Mouse (Mus musculus) hindbrain, embryonic 15.5 days (tissue): ENCODE data around the gene Tcap. TPM values are rescaled to one million over a fixed set of nuclear protein-coding genes. Genes with fewer than 3 reads are reported as not detected.

Source experiments
- ATAC-seq: fragments of 200-750 bp; cut with Nextera tagmentation; 2 replicates; pipeline ENCODE4 v1.8.0; 2017; ENCODE audit warnings: low read depth, moderate number of reproducible peaks, moderate TSS enrichment; ENCODE audit not compliant: low FRiP score
- H3K27ac ChIP-seq: fragments of 300-500 bp; sonication (generic); replicated peaks from 2 replicates; pipeline ENCODE4 v1.5.1; 2015; ENCODE audit warnings: mild to moderate bottlenecking, inconsistent platforms
- H3K27me3 ChIP-seq: fragments of 300-500 bp; sonication (generic); 2 replicates; pipeline ENCODE4 v1.6.1; 2015; ENCODE audit warnings: control low read depth, inconsistent platforms
- H3K36me3 ChIP-seq: fragments of 300-500 bp; sonication (generic); 2 replicates; pipeline ENCODE4 v1.6.1; 2015; ENCODE audit warnings: control low read depth, inconsistent platforms
- H3K4me1 ChIP-seq: fragments of 300-500 bp; sonication (generic); replicated peaks from 2 replicates; pipeline ENCODE4 v1.6.1; 2015; ENCODE audit warnings: control low read depth, inconsistent platforms
- H3K4me2 ChIP-seq: fragments of 300-500 bp; sonication (generic); 2 replicates; pipeline ENCODE4 v1.6.1; 2015; ENCODE audit warnings: moderate library complexity, mild to moderate bottlenecking, inconsistent platforms
- H3K4me3 ChIP-seq: fragments of 300-500 bp; sonication (generic); 2 replicates; pipeline ENCODE4 v1.5.1; 2015; ENCODE audit warnings: mild to moderate bottlenecking, inconsistent platforms
- H3K9ac ChIP-seq: fragments of 300-500 bp; sonication (generic); 2 replicates; pipeline ENCODE4 v1.6.1; 2015; ENCODE audit warnings: inconsistent platforms
- H3K9me3 ChIP-seq: fragments of 300-500 bp; sonication (generic); 2 replicates; pipeline ENCODE4 v1.6.1; 2016; ENCODE audit warnings: control low read depth, inconsistent platforms
- WGBS: fragments of 180-500 bp; shearing (Covaris S2); methylation state at CpG from one replicate; pipeline ENCODE4 v1.1.7; 2015; 5-methylcytosine and 5-hydroxymethylcytosine counted together
- polyA plus RNA-seq: library from polyadenylated mRNA; unstranded; fragments of >200 nt; fragmentation: Nextera tagmentation; extraction: Ambion mirVana; gene quantifications from 2 replicates; pipeline ENCODE4 v1.2.1, GENCODE M21; 2015

Tcap gene
- polyA plus RNA-seq, 1 experiment from 2014 or later, result not detected

DNA sequence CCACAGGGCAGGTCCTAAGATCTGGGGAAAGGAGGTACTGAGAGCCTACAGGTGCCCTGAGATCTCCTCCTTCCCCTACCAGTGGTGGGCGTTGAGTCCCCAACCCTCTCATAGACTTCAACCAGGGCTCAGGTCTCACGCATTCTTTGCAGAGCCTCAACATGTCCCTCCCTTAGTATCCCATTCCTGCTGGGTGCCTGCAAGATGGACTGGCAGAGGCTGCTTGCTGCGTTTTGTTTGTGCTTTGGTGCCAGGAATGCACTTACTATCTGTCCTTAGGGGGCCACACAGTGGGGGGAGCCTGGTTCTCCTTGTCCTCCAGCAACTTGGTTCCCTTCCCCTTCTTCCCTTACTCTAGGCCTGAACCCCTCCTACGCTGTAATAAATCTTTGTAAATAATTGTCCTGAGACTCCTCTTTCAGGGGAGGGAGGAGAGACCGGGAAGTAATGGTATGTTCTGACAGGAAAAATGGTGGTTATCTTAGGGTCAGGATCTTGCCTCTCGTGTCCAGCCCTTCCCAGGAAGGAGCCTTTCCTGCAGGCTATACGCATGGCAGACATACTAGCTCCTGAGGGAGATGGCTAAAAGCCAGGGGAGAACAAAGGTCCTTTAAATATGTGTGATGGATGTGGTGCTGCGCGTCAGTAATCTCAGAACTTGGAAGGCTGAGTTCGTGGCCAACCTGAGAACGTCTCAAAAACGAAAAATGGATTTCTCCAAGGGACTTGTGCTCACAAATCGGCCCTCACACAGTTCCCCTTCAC, 26.0 kb upstream of the Tcap start:
- no peaks in the 10 kb centered on the region for H3K36me3 ChIP-seq
- 0 out of 2 replicates have a peak, but pooled peaks have one; percentile 16 for ATAC-seq
- peak overlapping the region; percentile 83 for H3K4me2 ChIP-seq
- peak overlapping the region; percentile 70 for H3K27ac ChIP-seq
- peak overlapping the region; percentile 37 for H3K9ac ChIP-seq
- no peaks in the 10 kb centered on the region for H3K9me3 ChIP-seq
- peak overlapping the region; percentile 61 for H3K4me3 ChIP-seq
- 10% methylated on average over 13 of the region's 13 CpGs for WGBS
- peaks cover 45% of the 10 kb centered on the region for H3K4me1 ChIP-seq
- peaks cover 12% of the 10 kb centered on the region for H3K27me3 ChIP-seq

DNA sequence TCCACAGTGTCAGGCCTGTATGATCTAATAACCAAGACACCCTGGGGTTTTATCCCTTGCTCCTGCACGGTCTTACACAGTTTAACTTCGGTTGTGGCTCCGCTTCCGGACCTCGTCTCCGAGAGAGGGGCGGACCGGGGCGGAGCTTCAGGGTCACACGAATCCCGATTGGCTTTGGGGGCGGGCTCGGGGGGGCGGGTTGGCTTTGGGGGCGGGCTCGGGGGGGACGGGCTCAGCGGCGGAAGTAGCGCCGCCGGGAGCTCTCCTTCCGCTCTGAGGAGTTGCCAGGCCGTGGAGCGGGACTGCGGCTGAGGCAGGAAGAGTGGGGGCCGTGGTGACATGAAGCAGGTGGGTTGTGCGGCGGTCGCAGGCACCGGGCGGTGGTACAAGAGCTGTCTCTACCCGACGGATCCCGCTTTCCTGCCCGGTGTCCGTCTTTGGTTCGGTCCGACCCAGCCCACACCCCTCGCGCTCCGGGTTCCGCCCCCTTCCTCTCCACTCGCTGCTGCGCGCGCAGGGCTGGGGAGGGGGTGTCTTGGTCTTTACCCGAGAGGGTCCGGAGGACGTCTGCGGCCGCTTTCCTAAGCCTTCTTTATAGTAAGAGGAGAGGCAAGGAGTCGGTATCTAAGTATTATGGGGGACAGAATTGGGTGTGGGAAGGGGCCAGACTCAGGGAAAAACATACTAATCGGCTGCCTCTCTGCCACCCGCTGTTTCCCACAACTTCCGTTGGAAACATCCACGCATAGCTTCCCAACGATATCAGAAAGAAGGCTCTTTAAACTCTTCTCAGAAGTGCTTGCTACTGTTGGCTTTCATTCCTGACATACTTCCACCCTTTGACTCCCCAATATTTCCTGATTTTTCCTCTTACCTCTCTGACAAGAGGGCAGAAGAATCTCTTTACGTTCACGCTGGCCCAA, 25.2 kb upstream of the Tcap start, which contains the start of gene Stard3:
Gene Stard3, plus strand, starts transcription at position 208 of the 923 bp plus-strand sequence.
- Histone ChIP-seq H3K36me3 (no peaks in the 10 kb centered on the region), H3K4me3 (peak within 1 kb of the TSS; percentile 61), H3K4me1 (peaks cover 48% of the 10 kb centered on the region), H3K4me2 (peak within 1 kb of the TSS; percentile 83), H3K27ac (peak within 1 kb of the TSS; percentile 86), H3K9me3 (no peaks in the 10 kb centered on the region), H3K9ac (peak within 1 kb of the TSS; percentile 56), H3K27me3 (peaks cover 7% of the 10 kb centered on the region)
- ATAC-seq, result peak; percentile 87
- under 1% methylated on average over 59 of the region's 60 CpGs for WGBS

DNA sequence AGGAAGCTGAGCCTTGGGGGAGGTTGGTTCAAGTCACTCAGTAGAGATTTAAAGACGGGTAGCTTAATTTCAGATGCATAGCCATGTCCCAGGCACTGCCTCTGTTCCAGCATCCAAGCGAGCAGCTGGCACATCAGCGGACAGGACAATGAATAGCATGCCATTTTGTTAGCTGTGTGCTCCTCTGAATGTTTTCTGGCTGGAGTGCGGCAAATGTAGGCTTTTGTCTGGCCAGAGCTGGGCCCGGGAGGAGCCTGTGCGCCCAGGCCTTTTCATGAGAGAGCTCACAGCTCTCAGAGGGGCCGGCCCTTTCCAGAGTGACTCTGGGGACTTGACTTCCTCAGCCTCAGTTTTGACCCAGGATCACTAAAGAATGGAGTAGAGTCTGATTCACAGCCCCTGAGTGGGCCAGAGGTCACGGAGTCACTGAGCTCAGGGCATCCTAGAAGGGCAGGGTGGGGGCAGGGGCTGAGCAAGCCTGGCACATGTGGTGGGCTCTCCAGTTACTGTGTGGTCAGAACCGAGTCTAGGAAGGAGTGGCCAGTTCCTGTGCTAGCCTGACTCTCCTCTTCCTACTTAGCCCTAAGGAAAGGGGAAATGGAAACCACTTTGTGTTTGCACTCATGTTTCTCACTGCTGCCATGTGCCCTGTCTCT, 22.6 kb upstream of the Tcap start:
- Histone ChIP-seq H3K9ac (peak overlapping the region; percentile 34; the same call in 1 of the 2 replicates), H3K36me3 (no peaks in the 10 kb centered on the region), H3K27me3 (no peaks in the 10 kb centered on the region), H3K9me3 (no peaks in the 10 kb centered on the region), H3K4me2 (0 out of 2 replicates have a peak overlapping the region, but pooled peaks have one; percentile 16), H3K4me3 (no peak overlapping the region), H3K27ac (peak overlapping the region; percentile 64), H3K4me1 (peaks cover 45% of the 10 kb centered on the region)
- no peak for ATAC-seq
- 20% methylated on average over 9 of the region's 9 CpGs for WGBS

DNA sequence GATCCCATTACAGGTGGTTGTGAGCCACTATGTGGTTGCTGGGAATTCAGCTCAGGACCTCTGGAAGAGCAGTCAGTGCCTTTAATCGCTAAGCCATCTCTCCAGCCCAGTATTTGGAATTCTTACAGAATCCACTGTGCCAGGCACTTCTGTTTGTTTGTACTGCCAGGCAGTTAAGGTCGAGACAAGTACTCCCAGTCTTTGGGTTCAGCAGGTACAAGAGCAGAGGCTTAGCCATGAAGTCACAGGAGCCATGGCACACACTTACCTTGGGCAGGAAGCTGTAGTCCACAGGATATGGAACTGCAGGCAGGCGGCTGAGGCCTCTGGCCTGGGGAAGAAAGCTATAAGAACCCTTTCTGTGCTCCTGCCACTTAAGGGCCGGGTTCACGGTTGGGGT, 19.8 kb upstream of the Tcap start:
- no peak overlapping the region for H3K27ac ChIP-seq
- H3K4me2 ChIP-seq, result no peak overlapping the region
- peaks cover 38% of the 10 kb centered on the region for H3K4me1 ChIP-seq
- H3K9me3 ChIP-seq, result no peaks in the 10 kb centered on the region
- H3K36me3 ChIP-seq, result no peaks in the 10 kb centered on the region
- no peaks in the 10 kb centered on the region for H3K27me3 ChIP-seq
- no peak overlapping the region for H3K9ac ChIP-seq
- ATAC-seq, result no peak
- 87% methylated on average over 5 of the region's 5 CpGs for WGBS
- no peak overlapping the region for H3K4me3 ChIP-seq

DNA sequence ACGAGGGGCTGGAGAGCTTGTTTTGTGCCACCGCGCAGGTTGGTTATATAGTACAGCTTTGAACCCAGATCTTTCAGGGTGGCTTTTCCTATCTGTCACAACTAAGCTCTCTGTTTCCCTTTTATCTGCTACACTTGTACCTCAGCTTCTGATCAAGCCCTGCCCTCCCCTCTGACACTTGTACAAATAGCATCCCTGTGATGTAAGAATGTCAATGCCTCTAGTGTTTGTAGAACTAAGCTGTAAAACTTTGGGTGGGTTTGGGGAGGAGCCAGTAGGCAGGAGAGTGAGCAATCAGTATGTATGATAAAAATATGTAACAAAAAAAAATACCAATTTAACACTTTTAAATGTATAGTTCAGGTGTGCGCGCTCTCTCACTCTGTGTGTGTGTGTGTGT, 19.2 kb upstream of the Tcap start:
- H3K4me3 ChIP-seq, result no peak overlapping the region
- no peak overlapping the region for H3K27ac ChIP-seq
- no peaks in the 10 kb centered on the region for H3K36me3 ChIP-seq
- 94% methylated on average over 5 of the region's 5 CpGs for WGBS
- H3K9ac ChIP-seq, result no peak overlapping the region
- H3K9me3 ChIP-seq, result no peaks in the 10 kb centered on the region
- H3K4me1 ChIP-seq, result peaks cover 32% of the 10 kb centered on the region
- H3K27me3 ChIP-seq, result no peaks in the 10 kb centered on the region
- H3K4me2 ChIP-seq, result no peak overlapping the region
- no peak for ATAC-seq

DNA sequence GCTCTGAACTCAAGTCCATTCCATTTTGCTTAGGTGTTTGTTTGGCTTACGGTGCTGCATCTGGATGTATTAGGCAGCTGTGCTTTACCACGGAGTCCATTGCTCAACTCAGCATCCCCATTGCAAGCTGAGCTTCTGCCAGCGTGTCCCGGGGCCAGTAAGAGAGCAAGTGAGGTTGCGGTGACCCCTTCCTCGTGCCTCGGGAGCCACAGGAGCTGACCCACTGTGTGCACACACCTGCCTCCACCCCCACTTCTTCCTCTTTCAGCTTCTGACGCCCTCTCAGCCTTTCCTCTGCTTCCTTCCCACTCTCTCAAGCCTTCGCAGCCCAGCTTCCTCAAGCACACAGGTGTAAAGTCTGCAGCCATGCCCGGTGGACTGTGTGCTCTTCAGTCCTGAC, 17.3 kb upstream of the Tcap start:
- no peak for ATAC-seq
- no peaks in the 10 kb centered on the region for H3K36me3 ChIP-seq
- H3K27me3 ChIP-seq, result no peaks in the 10 kb centered on the region
- H3K9me3 ChIP-seq, result no peaks in the 10 kb centered on the region
- H3K4me1 ChIP-seq, result peaks cover 18% of the 10 kb centered on the region
- no peak overlapping the region for H3K27ac ChIP-seq
- 78% methylated on average over 10 of the region's 10 CpGs for WGBS
- H3K9ac ChIP-seq, result no peak overlapping the region
- no peak overlapping the region for H3K4me3 ChIP-seq
- no peak overlapping the region for H3K4me2 ChIP-seq

DNA sequence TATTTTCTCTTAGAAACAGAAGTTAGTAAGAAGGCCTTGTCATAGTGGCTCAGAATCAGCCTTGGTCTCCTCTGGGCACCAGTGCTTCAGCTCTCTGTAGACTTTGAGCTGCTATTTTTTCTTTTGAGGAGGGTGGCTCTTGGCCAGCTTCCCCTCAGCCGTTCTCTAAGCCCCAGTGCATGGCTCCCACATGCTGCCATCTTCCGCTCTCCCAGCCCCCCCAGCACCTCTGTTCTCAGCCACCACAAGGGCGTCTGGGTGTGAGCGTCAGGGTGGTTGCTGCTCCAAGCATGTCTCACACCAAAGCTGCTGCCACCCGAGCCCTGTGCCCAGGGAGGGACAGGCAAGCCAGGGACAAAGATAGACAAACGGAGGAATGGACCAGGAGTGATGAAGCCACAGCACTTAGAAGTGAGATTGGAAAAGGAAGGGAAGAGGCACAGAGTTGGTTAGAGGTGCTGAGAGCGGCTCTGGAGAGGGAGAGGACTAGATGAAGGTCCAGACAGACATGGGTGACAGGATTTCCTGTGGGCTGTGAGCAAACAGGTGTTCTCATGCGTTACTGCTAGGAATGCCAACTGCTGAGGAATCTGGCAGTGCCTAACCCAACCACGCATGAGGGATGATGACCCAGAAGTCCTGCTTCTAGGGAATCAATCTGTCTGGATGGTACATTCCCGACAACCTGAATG, 16.3 kb upstream of the Tcap start:
- Histone ChIP-seq H3K27ac (no peak overlapping the region), H3K27me3 (no peaks in the 10 kb centered on the region), H3K4me2 (no peak overlapping the region), H3K9ac (no peak overlapping the region), H3K4me3 (no peak overlapping the region), H3K4me1 (peaks cover 20% of the 10 kb centered on the region), H3K36me3 (no peaks in the 10 kb centered on the region), H3K9me3 (no peaks in the 10 kb centered on the region)
- WGBS, result 84% methylated on average over 10 of the region's 10 CpGs
- ATAC-seq, result no peak

DNA sequence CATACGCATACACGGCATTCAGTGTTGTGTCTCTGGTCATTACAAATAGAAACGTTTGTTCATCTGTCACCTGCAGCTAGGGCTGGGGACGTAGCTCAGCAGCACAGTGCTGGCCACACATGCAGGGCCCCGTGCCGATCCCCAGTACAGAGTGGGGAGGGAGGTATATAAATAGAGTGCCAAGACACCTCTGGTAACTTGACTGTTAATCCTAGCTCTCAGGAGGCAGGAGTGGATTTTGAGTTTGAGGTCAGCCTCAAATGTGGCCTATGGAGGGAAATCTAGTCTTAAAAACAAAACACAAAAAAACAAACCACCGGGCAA, 15.8 kb upstream of the Tcap start:
- 86% methylated on average over 7 of the region's 7 CpGs for WGBS
- no peaks in the 10 kb centered on the region for H3K27me3 ChIP-seq
- no peak for ATAC-seq
- no peak overlapping the region for H3K9ac ChIP-seq
- no peaks in the 10 kb centered on the region for H3K9me3 ChIP-seq
- no peak overlapping the region for H3K27ac ChIP-seq
- no peak overlapping the region for H3K4me2 ChIP-seq
- no peaks in the 10 kb centered on the region for H3K36me3 ChIP-seq
- peaks cover 21% of the 10 kb centered on the region for H3K4me1 ChIP-seq
- H3K4me3 ChIP-seq, result no peak overlapping the region

DNA sequence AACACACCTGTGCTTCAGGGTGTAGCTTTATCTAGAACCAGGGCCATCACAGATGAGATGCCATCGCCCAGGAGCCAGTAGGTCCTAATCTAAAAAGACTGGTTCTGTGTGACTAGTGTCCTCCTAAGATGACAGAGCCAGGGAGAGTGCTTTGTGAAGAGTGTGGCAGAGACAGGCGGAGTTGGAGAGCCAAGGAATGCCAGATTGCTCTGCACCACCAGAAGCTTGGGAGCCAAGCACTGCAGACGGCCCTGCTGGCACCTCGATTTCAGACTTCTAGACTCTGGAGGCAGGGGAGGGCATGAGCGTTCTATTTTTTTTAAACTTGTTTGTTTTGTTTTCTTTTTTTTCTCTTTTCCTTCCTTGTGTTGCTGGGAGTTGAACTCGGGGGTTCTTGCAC, 14.3 kb upstream of the Tcap start:
- H3K27ac ChIP-seq, result no peak overlapping the region
- WGBS, result 82% methylated on average over 6 of the region's 6 CpGs
- peaks cover 20% of the 10 kb centered on the region for H3K4me1 ChIP-seq
- no peaks in the 10 kb centered on the region for H3K27me3 ChIP-seq
- no peak overlapping the region for H3K4me2 ChIP-seq
- no peak for ATAC-seq
- H3K36me3 ChIP-seq, result no peaks in the 10 kb centered on the region
- no peaks in the 10 kb centered on the region for H3K9me3 ChIP-seq
- no peak overlapping the region for H3K9ac ChIP-seq
- H3K4me3 ChIP-seq, result no peak overlapping the region

DNA sequence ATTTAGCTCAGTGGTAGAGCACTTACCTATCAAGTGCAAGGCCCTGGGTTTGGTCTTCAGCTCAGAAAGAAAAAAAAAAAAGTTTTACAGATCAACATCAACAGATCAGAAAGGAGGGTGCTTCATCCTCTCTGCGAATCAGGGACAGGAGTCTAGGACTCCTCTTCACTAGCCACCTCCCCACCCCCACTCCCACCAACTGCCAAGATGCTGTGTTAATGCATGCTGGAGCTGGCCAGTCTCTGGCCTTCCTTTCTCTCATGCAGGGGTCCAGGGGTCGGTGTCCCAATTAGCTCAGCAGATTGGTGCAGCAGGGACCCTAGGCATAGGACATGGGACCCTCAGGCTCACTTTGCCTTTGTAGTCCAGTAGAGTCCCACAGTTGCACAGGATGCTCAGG, 13.0 kb upstream of the Tcap start:
- no peaks in the 10 kb centered on the region for H3K9me3 ChIP-seq
- no peaks in the 10 kb centered on the region for H3K27me3 ChIP-seq
- H3K4me3 ChIP-seq, result no peak overlapping the region
- 77% methylated on average over 2 of the region's 2 CpGs for WGBS
- H3K4me2 ChIP-seq, result no peak overlapping the region
- 0 out of 2 replicates have a peak, but pooled peaks cover 4% of the 10 kb centered on the region for H3K36me3 ChIP-seq
- ATAC-seq, result no peak
- H3K4me1 ChIP-seq, result peaks cover 20% of the 10 kb centered on the region
- no peak overlapping the region for H3K9ac ChIP-seq
- no peak overlapping the region for H3K27ac ChIP-seq

DNA sequence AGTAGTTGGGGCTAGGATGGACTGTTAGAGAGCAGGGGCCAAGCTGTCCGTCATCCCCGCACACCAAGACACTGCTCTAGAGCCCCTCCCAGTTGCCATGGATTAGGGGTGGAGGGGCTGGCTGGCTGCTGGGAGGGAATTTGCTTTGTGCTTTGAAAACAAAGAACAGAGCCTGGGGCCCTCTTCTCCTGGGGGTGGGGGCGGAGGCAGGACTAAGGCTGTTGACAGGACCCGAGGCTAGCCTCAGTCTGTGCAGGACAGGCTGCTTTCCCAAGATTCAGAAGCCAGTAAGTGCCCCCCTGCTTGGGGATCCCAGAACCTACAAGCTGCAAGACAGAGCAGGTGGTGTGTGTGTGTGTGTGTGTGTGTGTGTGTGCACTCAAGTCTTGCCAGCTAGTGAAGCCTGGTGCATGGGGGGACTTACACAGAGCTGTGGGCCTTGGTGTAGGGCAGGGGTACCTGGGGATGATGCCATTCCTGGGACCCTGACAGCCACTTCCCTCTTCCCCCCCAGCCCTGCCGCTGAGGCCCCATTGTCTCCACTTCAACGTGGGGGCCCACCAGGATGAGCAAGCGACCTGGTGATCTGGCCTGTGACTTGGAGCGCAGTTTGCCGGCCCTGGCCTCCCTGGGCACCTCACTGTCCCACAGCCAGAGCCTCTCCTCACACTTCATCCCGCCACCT, 11.9 kb upstream of the Tcap start:
- no peaks in the 10 kb centered on the region for H3K27me3 ChIP-seq
- peaks cover 20% of the 10 kb centered on the region for H3K4me1 ChIP-seq
- peak overlapping the region; percentile 18; the same call in 1 of the 2 replicates for H3K4me2 ChIP-seq
- no peak overlapping the region for H3K9ac ChIP-seq
- H3K27ac ChIP-seq, result no peak overlapping the region
- H3K36me3 ChIP-seq, result peaks cover 7% of the 10 kb centered on the region; the same call in 1 of the 2 replicates
- H3K9me3 ChIP-seq, result no peaks in the 10 kb centered on the region
- WGBS, result 36% methylated on average over 9 of the region's 10 CpGs
- ATAC-seq, result 0 out of 2 replicates have a peak, but pooled peaks have one; percentile 65
- H3K4me3 ChIP-seq, result no peak overlapping the region
